Mouse (Mus musculus) liver (tissue): ENCODE measurements around the gene Dohh.

Experiments used
- DNase-seq: peaks from one replicate; pipeline ENCODE4 v3.0.0-alpha.2; 2020; ENCODE audit warnings: mixed read lengths

The Dohh gene

GRCm38 (mm10) chr10:81383802-81384604 lies at the start of gene Dohh, which contains the start of gene Gm48551:
Dohh (plus strand) TSS chr10:81384428.
Gm48551 (plus strand) TSS chr10:81384466.
- DNase-seq: peak; percentile 100

- DNase-seq: peak; percentile 38
Measured at GRCm38 (mm10) chr10:81335393-81336340, 48.6 kb upstream of the Dohh start.

DNA sequence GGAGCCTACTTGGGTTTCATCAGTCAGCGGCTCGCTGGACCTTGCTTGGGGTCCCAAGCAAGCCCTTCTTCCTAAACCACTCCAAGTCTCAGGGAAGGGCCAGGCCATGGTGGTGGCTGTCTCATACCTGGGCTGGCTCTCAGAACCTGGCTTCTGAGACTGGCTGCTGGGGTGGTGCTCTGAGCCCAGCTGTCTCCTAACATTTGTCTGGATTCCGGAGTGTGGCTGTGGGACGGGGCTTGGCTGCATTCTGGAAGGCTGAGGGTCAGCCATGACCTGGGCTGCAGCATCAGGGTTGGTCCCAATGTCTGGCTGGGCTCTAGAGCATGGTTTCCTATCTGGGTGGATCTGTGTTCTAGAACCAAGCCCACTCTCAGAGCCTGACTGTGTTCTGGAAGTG lies 47.7 kb upstream of the Dohh start:
- DNase-seq: no peak

DNA sequence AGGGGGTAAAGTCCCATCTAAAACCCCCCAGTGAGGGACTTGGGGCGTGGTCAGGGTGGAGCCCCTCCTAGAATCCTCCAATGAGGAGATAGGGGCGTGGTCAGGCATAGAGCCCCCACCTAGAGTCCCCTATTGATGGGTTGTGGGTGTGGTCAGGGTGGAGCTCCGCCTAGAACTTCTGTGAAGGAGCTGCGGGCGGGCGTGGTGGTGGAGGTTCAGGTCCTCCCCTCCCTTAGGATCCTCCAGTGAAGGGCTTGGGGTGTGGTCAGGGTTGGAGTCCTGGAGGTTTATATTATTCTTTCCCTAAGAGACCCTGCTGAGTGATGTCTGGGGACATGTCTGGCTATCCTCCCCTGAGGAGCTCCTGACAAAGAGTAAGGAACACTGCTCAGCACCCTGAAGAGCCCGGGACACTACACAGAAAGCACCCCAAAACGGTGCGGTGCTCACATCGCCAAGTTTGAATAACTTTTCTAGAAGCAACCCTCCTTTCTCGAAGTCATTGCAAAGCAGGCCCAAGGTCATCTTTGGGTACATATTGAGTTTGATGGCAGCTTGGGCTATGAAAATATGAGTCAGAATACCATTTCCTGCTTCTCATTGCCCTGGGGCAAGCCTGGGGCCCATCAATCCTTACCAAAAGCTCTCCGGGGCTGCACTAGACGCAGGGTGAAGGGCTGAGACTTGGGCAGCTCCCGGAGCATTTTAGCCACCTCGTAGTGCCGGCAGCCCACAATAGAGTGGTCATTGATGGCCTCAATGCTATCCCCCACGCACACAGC lies 43.5 kb upstream of the Dohh start:
- peak; percentile 76 for DNase-seq

DNA sequence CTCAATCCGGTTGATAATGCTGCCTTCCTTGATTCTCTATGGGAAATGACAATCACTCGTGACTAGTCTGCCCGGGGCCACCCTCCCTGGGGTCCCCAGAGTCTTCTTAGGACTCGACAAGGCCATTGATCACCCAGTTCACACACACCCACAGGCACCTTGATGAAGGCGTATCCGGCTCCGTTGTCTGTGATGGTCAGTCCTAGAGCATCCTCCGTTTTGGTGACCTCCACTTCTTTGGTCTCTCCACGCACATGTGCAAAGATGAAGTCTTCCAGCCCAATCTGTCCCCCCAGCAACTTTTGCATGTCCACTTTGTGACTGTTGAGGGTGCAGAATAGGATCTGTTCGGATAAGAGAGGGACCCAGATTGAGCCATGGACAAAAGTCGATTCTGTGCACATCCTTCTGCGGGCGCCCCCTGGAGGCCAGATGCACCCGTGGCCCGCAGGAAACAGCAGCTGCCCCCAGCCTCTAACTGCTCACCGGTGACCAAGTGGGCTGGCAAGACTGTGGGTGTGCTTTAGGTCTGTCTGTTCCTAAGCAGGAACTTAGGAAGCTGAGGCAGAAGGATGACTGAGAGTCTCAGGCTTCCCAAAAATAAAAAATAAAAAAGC lies 42.8 kb upstream of the Dohh start:
- peak; percentile 75 for DNase-seq

DNA sequence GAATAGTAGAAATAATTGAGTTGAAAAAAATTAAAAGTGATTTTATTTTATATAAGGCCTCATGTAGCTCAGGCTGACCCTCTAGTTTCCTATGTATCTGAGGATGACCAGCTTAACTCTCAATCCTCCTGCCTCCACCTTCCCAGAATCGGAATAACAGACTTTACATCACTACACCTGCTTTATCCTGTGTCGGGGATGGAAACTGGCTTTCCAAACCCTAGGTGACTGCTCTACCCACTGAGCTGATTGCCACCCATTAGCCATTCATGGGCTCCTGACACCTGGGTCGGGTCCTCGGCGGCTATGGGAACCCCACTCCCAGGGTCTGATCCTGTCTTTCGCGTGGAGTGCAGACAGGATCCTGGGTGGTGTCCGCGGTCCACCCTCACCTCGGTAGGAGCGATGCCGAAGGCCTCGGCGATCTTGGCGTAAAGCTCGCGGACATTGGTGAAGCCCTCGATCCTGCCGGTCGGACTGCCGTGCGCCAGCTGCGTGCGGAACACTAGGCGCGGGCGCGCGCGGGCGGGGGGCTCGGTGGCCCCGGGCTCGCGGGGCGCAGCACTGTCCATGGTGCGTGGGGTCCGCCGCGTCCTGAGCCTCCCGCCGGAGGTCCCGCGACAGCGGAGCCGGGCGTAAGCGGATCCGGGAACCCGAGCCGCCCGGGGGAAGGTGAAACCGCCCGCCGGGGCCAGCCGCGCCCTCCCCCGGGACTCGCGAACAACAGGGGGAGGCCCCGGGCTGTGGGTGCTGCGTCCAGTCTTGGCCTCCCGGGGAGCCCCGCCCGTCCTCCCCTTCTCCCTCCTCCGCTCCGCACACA lies 41.3 kb upstream of the Dohh start, which contains the start of gene Gipc3:
TSS of gene Gipc3 (minus strand) at position 581 of the 820 bp plus-strand sequence.
- DNase-seq: no peak

DNA sequence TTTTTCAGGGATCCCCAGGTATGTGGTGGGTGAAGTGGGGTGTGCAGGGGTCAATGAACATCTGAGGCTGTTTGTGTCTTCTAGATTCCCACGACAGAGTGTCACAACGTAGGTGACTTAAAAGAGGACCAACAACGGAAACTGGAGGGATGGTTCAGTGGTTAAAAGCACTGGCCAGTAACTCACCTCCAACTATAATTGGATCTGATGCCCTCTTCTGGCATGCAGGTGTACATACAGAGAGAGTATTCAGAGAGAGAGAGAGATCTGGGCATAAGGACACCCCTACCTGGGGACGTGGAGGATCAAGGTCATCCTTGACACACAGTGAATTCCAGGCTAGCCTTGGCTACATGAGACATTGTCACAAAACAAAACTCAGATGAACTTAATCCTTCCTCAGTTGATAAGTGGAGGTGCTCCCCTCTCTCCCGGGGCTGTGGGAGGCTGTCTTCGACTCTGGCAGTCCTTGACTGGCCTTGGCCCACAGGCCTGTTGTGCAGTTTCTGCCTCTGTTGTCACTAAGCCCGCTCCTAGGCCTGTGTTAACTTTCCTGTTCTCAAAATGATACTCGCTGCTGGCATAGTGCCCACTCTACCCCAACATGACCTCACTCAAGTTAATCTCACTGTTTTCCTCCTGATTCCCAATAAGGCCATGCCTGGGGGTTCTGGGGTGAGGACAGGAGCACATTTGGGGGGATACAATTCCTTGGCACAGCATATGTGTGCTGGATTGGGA lies 39.6 kb upstream of the Dohh start:
- no peak for DNase-seq

GRCm38 (mm10) chr10:81345162-81345534 lies 39.1 kb upstream of the Dohh start:
- no peak for DNase-seq

DNA sequence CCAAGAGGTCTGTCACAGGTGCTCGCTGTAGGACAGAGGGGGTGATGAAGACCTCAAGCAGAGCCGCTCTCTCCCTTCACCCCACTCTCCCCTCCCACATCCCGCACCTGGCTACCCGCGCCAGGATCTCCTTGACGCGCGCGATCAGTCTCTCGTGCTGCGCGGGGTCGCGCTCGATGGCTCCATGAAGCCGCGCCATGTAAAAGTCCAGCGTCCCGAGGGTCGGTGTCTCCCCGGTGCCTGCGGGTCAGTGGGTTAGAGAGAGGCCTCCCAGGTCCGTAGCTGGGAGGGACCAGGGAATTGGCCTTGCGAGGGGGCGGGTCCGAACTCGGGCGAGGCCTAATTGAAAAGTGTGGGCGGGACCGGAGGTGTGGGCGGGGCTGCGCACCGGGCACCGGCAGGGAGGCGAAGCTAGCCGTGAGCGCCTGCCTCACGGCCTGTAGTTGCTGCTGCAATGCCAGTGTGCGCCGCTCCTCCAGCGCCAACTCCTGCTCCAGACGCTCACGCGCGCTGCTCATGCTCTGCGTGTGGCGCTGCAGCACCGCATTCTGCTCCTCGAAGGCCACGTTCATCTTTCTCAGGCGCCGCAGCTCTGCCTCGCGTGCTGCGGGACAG lies 37.7 kb upstream of the Dohh start:
- peak; percentile 91 for DNase-seq

DNA sequence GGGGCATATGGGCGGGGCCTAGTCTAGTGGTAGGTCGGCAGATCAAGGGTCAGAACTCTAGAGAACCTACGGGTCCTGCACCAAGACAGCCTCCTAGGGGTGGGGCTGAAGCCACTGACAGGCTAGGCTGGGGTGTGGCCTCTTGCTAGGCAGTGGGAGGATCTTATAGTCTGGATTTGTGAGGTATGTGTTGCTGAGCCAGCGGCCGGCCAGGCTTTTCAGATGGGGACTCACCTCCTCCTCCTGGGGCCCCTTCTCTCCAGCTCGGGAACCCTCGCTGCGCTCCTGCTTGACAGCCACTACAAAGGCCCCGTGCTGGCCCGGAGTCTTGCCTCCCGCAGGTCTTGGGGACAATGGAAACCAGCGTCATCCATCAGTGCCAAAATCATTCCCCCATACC lies 35.1 kb upstream of the Dohh start:
- DNase-seq: peak; percentile 86

DNA sequence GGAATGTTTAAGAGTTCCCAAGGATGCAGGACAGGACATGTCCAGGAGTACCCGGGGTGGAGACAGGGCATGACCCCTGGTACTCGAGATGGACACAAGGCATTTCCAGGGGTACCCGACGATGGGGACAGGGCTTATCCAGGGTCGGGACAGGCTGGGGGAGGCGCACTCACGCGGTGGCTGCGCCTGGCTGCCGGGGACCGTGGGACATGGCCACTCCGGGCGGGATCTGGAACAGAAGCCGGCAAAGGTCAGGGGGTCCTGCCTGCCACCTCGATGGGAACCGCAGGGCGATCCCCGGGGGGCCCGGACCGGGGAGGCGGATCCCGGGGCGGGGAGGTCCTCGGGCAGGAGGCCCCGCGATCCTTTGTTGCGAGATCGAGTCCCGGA lies 34.3 kb upstream of the Dohh start:
- no peak for DNase-seq

GRCm38 (mm10) chr10:81350351-81351063 lies 33.7 kb upstream of the Dohh start, which contains the start of gene Hmg20b:
Hmg20b (minus strand) TSS chr10:81350480.
- peak; percentile 99 for DNase-seq

GRCm38 (mm10) chr10:81351678-81352291 lies 32.4 kb upstream of the Dohh start:
- peak; percentile 92 for DNase-seq

GRCm38 (mm10) chr10:81354738-81355477 lies 29.3 kb upstream of the Dohh start:
- no peak for DNase-seq

DNA sequence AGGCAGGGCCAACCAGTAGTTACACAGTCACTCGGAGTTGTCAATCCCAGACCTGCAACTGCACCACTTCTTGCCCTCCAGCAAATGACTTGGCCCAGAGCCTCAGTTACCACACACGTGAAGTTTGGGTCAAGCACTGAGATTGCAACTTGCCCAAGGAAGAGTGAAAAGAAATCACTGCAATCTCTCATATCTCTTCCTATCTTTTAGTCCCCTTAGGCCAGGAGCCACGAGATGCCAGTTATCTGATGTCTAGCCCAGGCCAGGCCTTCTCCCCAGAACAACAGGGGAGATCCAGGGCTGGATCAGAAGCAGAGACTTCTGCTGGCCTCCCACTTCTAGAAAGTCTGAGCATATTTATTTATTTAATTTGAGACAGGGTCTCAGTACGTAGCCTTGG lies 28.7 kb upstream of the Dohh start:
- no peak for DNase-seq

DNA sequence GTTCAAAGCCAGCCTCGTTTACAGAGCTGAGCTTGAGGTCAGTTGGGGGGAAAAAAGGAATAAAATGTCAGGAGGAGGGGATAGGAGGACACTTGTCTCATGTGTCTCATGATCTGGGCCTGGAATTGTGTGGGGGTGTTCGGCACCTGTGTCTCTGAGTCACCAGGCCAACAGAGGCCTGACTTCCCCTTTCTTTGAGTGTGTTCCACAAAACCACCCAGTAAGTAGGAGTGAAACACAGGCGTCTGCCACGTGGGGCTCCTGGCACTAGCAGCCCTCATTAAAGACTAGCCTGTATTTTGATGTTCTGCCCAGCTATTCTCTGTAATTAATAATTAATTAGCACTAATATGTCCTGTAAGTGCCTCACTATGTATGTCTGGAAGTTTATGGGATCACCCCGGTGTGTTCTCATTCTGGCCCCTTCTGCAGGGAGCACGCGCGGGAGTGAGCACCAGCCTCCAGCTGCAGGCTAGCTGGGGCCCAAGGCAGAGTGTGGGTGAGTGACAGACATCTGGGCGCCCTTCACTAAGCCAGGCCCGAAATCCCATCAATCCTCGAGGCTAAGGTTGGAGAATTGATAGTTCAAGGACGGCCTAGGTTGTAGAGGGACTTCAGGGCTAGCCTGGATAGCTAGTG lies 27.8 kb upstream of the Dohh start:
- DNase-seq: no peak

DNA sequence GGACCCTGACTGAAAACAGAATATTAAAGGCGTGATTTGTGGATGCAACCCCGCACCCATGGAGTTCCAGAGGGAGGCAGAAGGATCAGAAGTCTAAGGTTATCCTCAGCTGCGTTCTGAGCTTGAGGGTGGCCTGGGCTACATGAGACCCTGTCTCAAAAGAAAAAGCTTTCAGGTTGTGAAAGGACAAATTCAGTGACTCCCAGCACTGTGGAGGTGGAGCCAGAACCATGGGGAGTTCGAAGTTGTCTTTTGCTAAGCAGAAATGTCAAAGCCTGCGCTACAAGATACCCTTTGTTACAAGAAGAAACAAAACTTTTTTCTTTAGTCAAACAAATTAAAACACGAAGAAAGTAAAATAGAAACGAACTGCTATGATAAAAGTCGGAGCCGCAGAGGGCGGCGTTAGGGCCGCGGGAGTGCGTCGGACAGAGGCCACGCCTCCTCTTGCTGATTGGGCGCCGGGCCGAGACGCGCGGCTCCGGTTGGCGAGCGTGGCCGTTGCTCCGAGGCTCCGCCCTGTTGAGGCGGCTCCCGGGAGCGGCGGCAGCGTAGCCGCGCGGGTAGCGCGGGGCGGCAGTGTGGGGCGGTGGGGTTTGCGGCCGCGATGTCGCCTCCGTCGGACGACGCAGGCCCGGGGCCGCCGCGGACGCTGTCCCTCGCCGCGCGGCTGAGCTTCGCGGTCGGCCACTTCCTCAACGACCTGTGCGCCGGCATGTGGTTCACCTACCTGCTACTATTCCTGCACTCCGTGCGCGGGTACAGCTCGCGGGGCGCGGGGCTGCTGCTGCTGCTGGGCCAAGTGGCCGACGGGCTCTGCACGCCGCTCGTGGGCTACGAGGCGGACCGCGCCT lies 27.0 kb upstream of the Dohh start, which contains the start of gene Mfsd12:
TSS of gene Mfsd12 (plus strand) at position 501 of the 854 bp plus-strand sequence.
- DNase-seq: peak; percentile 96
